Mouse (Mus musculus) embryonic fibroblast, embryonic 13.5 days (primary cell): ENCODE measurements around the gene Adamts4.

ENCODE experiments used
- CTCF ChIP-seq: IDR thresholded peaks from 2 replicates; pipeline ENCODE4 v1.5.1; 2011; ENCODE audit warnings: mild to moderate bottlenecking, control low read depth, low read length, moderate library complexity, borderline replicate concordance; ENCODE audit not compliant: insufficient read depth
- POLR2A ChIP-seq: IDR thresholded peaks from 2 replicates; pipeline ENCODE4 v1.6.1; 2011; ENCODE audit warnings: low read depth, mild to moderate bottlenecking, control low read depth, low read length, moderate library complexity

- TF ChIP-seq CTCF (no peak), POLR2A (no peak)
Observed at GRCm38 (mm10) chr1:171257781-171258180, 7.6 kb downstream of the Adamts4 start.
